Mouse (Mus musculus): ENCODE results near the gene Samd9l.

GRCm38 (mm10) chr6:3369527-3369926, 29.8 kb downstream of the Samd9l start:
- TF ChIP-seq POLR2A (IDR thresholded peaks at IDR 0.05; ENCODE audit: borderline replicate concordance, extremely low read depth, insufficient read depth, insufficient read length, poor library complexity, severe bottlenecking) (no peak), CTCF (IDR thresholded peaks at IDR 0.05; ENCODE audit: borderline replicate concordance, extremely low read depth, insufficient read depth, insufficient read length) (no peak)
